Mouse (Mus musculus): ENCODE results near the gene Smarcd1. TPM values are rescaled to one million over a fixed set of nuclear protein-coding genes. Genes with fewer than 3 reads are reported as not detected.

The Smarcd1 gene
- polyA plus RNA-seq, 1 experiment from 2014 or later = 80.6 TPM

GRCm38 (mm10) chr15:99664600-99665451 lies 37.1 kb upstream of the Smarcd1 start:
- ATAC-seq (ENCODE audit: insufficient number of reproducible peaks, low FRiP score, low TSS enrichment, low read depth) = peak; percentile 33; the same call in 1 of the 2 replicates
- peaks cover 11% of the 10 kb centered on the region for H3K4me1 ChIP-seq (ENCODE audit: control insufficient read depth, insufficient read depth, low read length)
- H3K9ac ChIP-seq (ENCODE audit: low read length) = peak overlapping the region; percentile 43; the same call in 1 of the 2 replicates
- H3K9me3 ChIP-seq (ENCODE audit: control insufficient read depth, low read length) = no peaks in the 10 kb centered on the region
- H3K27ac ChIP-seq (replicated peaks; ENCODE audit: low read depth, low read length) = no peak overlapping the region
- peak; percentile 64 for DNase-seq (ENCODE audit: low spot score)
- peaks cover 32% of the 10 kb centered on the region for H3K27me3 ChIP-seq (ENCODE audit: control insufficient read depth, insufficient read depth, low read length)
- peak overlapping the region; percentile 39 for H3K4me3 ChIP-seq (ENCODE audit: low read depth, low read length)
- WGBS = under 1% methylated on average over 37 of the region's 52 CpGs
- peak overlapping the region; percentile 83 for H3K4me2 ChIP-seq (ENCODE audit: low read depth, severe bottlenecking)
- H3K36me3 ChIP-seq (ENCODE audit: control insufficient read depth, insufficient read depth, low read length) = no peaks in the 10 kb centered on the region

GRCm38 (mm10) chr15:99667544-99667943 lies 34.4 kb upstream of the Smarcd1 start:
- H3K9me3 ChIP-seq (ENCODE audit: control insufficient read depth, low read length) = no peaks in the 10 kb centered on the region
- H3K4me3 ChIP-seq (ENCODE audit: low read depth, low read length) = no peak overlapping the region
- H3K27me3 ChIP-seq (ENCODE audit: control insufficient read depth, insufficient read depth, low read length) = peaks cover 54% of the 10 kb centered on the region
- no peak overlapping the region for H3K27ac ChIP-seq (replicated peaks; ENCODE audit: low read depth, low read length)
- H3K9ac ChIP-seq (ENCODE audit: low read length) = no peak overlapping the region
- WGBS = 100% methylated on average over 2 of the region's 2 CpGs
- ATAC-seq (ENCODE audit: insufficient number of reproducible peaks, low FRiP score, low TSS enrichment, low read depth) (no peak), DNase-seq (ENCODE audit: low spot score) (no peak)
- no peak overlapping the region for H3K4me2 ChIP-seq (ENCODE audit: low read depth, severe bottlenecking)
- peaks cover 11% of the 10 kb centered on the region for H3K4me1 ChIP-seq (ENCODE audit: control insufficient read depth, insufficient read depth, low read length)
- no peaks in the 10 kb centered on the region for H3K36me3 ChIP-seq (ENCODE audit: control insufficient read depth, insufficient read depth, low read length)

- Histone ChIP-seq H3K4me1 (ENCODE audit: control insufficient read depth, insufficient read depth, low read length) (peaks cover 11% of the 10 kb centered on the region), H3K27ac (replicated peaks; ENCODE audit: low read depth, low read length) (no peak overlapping the region), H3K36me3 (ENCODE audit: control insufficient read depth, insufficient read depth, low read length) (no peaks in the 10 kb centered on the region), H3K27me3 (ENCODE audit: control insufficient read depth, insufficient read depth, low read length) (peaks cover 54% of the 10 kb centered on the region), H3K9ac (ENCODE audit: low read length) (no peak overlapping the region), H3K9me3 (ENCODE audit: control insufficient read depth, low read length) (no peaks in the 10 kb centered on the region), H3K4me3 (ENCODE audit: low read depth, low read length) (no peak overlapping the region), H3K4me2 (ENCODE audit: low read depth, severe bottlenecking) (no peak overlapping the region)
- WGBS = under 1% methylated on average over 12 of the region's 12 CpGs
- DNase-seq (ENCODE audit: low spot score) (peak; percentile 83), ATAC-seq (ENCODE audit: insufficient number of reproducible peaks, low FRiP score, low TSS enrichment, low read depth) (no peak)
Measured at GRCm38 (mm10) chr15:99668881-99669280, 33.0 kb upstream of the Smarcd1 start.

GRCm38 (mm10) chr15:99669392-99669791 lies 32.5 kb upstream of the Smarcd1 start:
- 11% methylated on average over 1 of the region's 1 CpGs for WGBS
- no peak overlapping the region for H3K4me3 ChIP-seq (ENCODE audit: low read depth, low read length)
- H3K36me3 ChIP-seq (ENCODE audit: control insufficient read depth, insufficient read depth, low read length) = no peaks in the 10 kb centered on the region
- no peak overlapping the region for H3K27ac ChIP-seq (replicated peaks; ENCODE audit: low read depth, low read length)
- H3K27me3 ChIP-seq (ENCODE audit: control insufficient read depth, insufficient read depth, low read length) = peaks cover 51% of the 10 kb centered on the region
- no peaks in the 10 kb centered on the region for H3K9me3 ChIP-seq (ENCODE audit: control insufficient read depth, low read length)
- DNase-seq (ENCODE audit: low spot score) (no peak), ATAC-seq (ENCODE audit: insufficient number of reproducible peaks, low FRiP score, low TSS enrichment, low read depth) (no peak)
- peaks cover 6% of the 10 kb centered on the region for H3K4me1 ChIP-seq (ENCODE audit: control insufficient read depth, insufficient read depth, low read length)
- no peak overlapping the region for H3K9ac ChIP-seq (ENCODE audit: low read length)
- no peak overlapping the region for H3K4me2 ChIP-seq (ENCODE audit: low read depth, severe bottlenecking)

- H3K4me1 ChIP-seq (ENCODE audit: control insufficient read depth, insufficient read depth, low read length) = no peaks in the 10 kb centered on the region
- under 1% methylated on average over 52 of the region's 74 CpGs for WGBS
- peak within 1 kb of the TSS; percentile 60 for H3K9ac ChIP-seq (ENCODE audit: low read length)
- ATAC-seq (ENCODE audit: insufficient number of reproducible peaks, low FRiP score, low TSS enrichment, low read depth) (no peak), DNase-seq (ENCODE audit: low spot score) (peak; percentile 66)
- H3K4me2 ChIP-seq (ENCODE audit: low read depth, severe bottlenecking) = peak within 1 kb of the TSS; percentile 99
- H3K9me3 ChIP-seq (ENCODE audit: control insufficient read depth, low read length) = no peaks in the 10 kb centered on the region
- H3K4me3 ChIP-seq (ENCODE audit: low read depth, low read length) = peak within 1 kb of the TSS; percentile 51
- H3K27me3 ChIP-seq (ENCODE audit: control insufficient read depth, insufficient read depth, low read length) = peaks cover 46% of the 10 kb centered on the region
- no peak within 1 kb of the TSS for H3K27ac ChIP-seq (replicated peaks; ENCODE audit: low read depth, low read length)
- H3K36me3 ChIP-seq (ENCODE audit: control insufficient read depth, insufficient read depth, low read length) = no peaks in the 10 kb centered on the region
Measured at GRCm38 (mm10) chr15:99670154-99670821, 31.6 kb upstream of the Smarcd1 start, which contains the start of gene Asic1. TSS of gene Asic1 (plus strand) at chr15:99670368.

GRCm38 (mm10) chr15:99670964-99671670 lies 30.8 kb upstream of the Smarcd1 start:
- H3K4me1 ChIP-seq (ENCODE audit: control insufficient read depth, insufficient read depth, low read length) = no peaks in the 10 kb centered on the region
- H3K27ac ChIP-seq (replicated peaks; ENCODE audit: low read depth, low read length) = no peak overlapping the region
- peak overlapping the region; percentile 51 for H3K4me3 ChIP-seq (ENCODE audit: low read depth, low read length)
- 22% methylated on average over 7 of the region's 17 CpGs for WGBS
- peak overlapping the region; percentile 99 for H3K4me2 ChIP-seq (ENCODE audit: low read depth, severe bottlenecking)
- peaks cover 38% of the 10 kb centered on the region for H3K27me3 ChIP-seq (ENCODE audit: control insufficient read depth, insufficient read depth, low read length)
- H3K9me3 ChIP-seq (ENCODE audit: control insufficient read depth, low read length) = no peaks in the 10 kb centered on the region
- H3K9ac ChIP-seq (ENCODE audit: low read length) = peak overlapping the region; percentile 60
- no peaks in the 10 kb centered on the region for H3K36me3 ChIP-seq (ENCODE audit: control insufficient read depth, insufficient read depth, low read length)
- DNase-seq (ENCODE audit: low spot score) (no peak), ATAC-seq (ENCODE audit: insufficient number of reproducible peaks, low FRiP score, low TSS enrichment, low read depth) (no peak)

- no peak overlapping the region for H3K4me3 ChIP-seq (ENCODE audit: low read depth, low read length)
- no peak overlapping the region for H3K4me2 ChIP-seq (ENCODE audit: low read depth, severe bottlenecking)
- H3K4me1 ChIP-seq (ENCODE audit: control insufficient read depth, insufficient read depth, low read length) = no peaks in the 10 kb centered on the region
- 73% methylated on average over 14 of the region's 14 CpGs for WGBS
- DNase-seq (ENCODE audit: low spot score) (no peak), ATAC-seq (ENCODE audit: insufficient number of reproducible peaks, low FRiP score, low TSS enrichment, low read depth) (no peak)
- H3K36me3 ChIP-seq (ENCODE audit: control insufficient read depth, insufficient read depth, low read length) = no peaks in the 10 kb centered on the region
- H3K27me3 ChIP-seq (ENCODE audit: control insufficient read depth, insufficient read depth, low read length) = peaks cover 31% of the 10 kb centered on the region
- no peak overlapping the region for H3K9ac ChIP-seq (ENCODE audit: low read length)
- H3K27ac ChIP-seq (replicated peaks; ENCODE audit: low read depth, low read length) = no peak overlapping the region
- no peaks in the 10 kb centered on the region for H3K9me3 ChIP-seq (ENCODE audit: control insufficient read depth, low read length)
Measured at GRCm38 (mm10) chr15:99671783-99672182, 30.1 kb upstream of the Smarcd1 start.

- H3K9me3 ChIP-seq (ENCODE audit: control insufficient read depth, low read length) = no peaks in the 10 kb centered on the region
- no peak overlapping the region for H3K4me2 ChIP-seq (ENCODE audit: low read depth, severe bottlenecking)
- DNase-seq (ENCODE audit: low spot score) (no peak), ATAC-seq (ENCODE audit: insufficient number of reproducible peaks, low FRiP score, low TSS enrichment, low read depth) (no peak)
- H3K4me1 ChIP-seq (ENCODE audit: control insufficient read depth, insufficient read depth, low read length) = no peaks in the 10 kb centered on the region
- H3K36me3 ChIP-seq (ENCODE audit: control insufficient read depth, insufficient read depth, low read length) = no peaks in the 10 kb centered on the region
- no peak overlapping the region for H3K9ac ChIP-seq (ENCODE audit: low read length)
- WGBS = 91% methylated on average over 3 of the region's 3 CpGs
- peaks cover 22% of the 10 kb centered on the region for H3K27me3 ChIP-seq (ENCODE audit: control insufficient read depth, insufficient read depth, low read length)
- no peak overlapping the region for H3K27ac ChIP-seq (replicated peaks; ENCODE audit: low read depth, low read length)
- no peak overlapping the region for H3K4me3 ChIP-seq (ENCODE audit: low read depth, low read length)
Measured at GRCm38 (mm10) chr15:99674866-99675265, 27.1 kb upstream of the Smarcd1 start.

Measured in limb, embryonic 11.5 days (tissue).